Mouse (Mus musculus) fat pad, adult 2 months (tissue): ENCODE results near the gene Imp3.
A peak's percentile ranks its signal among the peaks of the same experiment; 100 is the strongest.
"Not testable (repeated sequence)": the region's sequence is repeated elsewhere in the genome, so short reads cannot be mapped to it uniquely, and the experiment has no call there.

Experiments
- DNase-seq: peaks from one replicate; pipeline ENCODE4 v3.0.0-alpha.2; 2011; ENCODE audit warnings: low read depth, low spot score; ENCODE audit errors: extremely low read depth

The Imp3 gene

GRCm38 (mm10) chr9:56937223-56938160, at the start of gene Imp3:
TSS of gene Imp3 (plus strand) at chr9:56937475.
- DNase-seq, result peak; percentile 84

- DNase-seq, result no peak
Measured at GRCm38 (mm10) chr9:56887581-56887980, 49.7 kb upstream of the Imp3 start.

- DNase-seq, result no peak
Measured at GRCm38 (mm10) chr9:56889817-56890216, 47.5 kb upstream of the Imp3 start.

GRCm38 (mm10) chr9:56890522-56891250, 46.6 kb upstream of the Imp3 start:
- no peak for DNase-seq

GRCm38 (mm10) chr9:56891517-56892011, 45.7 kb upstream of the Imp3 start:
- no peak for DNase-seq

- no peak for DNase-seq
Measured at GRCm38 (mm10) chr9:56892111-56892510, 45.2 kb upstream of the Imp3 start.

GRCm38 (mm10) chr9:56893313-56893712, 44.0 kb upstream of the Imp3 start:
- DNase-seq, result no peak

GRCm38 (mm10) chr9:56894006-56894405, 43.3 kb upstream of the Imp3 start:
- no peak for DNase-seq

GRCm38 (mm10) chr9:56896779-56897178, 40.5 kb upstream of the Imp3 start:
- DNase-seq, result no peak

GRCm38 (mm10) chr9:56899409-56899808, 37.9 kb upstream of the Imp3 start:
- no peak for DNase-seq

- no peak for DNase-seq
Measured at GRCm38 (mm10) chr9:56900060-56900459, 37.2 kb upstream of the Imp3 start.

- DNase-seq, result no peak
Measured at GRCm38 (mm10) chr9:56900571-56900970, 36.7 kb upstream of the Imp3 start.

- DNase-seq, result no peak
Measured at GRCm38 (mm10) chr9:56901187-56901586, 36.1 kb upstream of the Imp3 start.

GRCm38 (mm10) chr9:56903662-56904061, 33.6 kb upstream of the Imp3 start:
- no peak for DNase-seq

GRCm38 (mm10) chr9:56907549-56907948, 29.7 kb upstream of the Imp3 start:
- no peak for DNase-seq

- DNase-seq, result not testable (repeated sequence)
Measured at GRCm38 (mm10) chr9:56909991-56910390, 27.3 kb upstream of the Imp3 start.

GRCm38 (mm10) chr9:56911017-56911416, 26.3 kb upstream of the Imp3 start:
- no peak for DNase-seq

- no peak for DNase-seq
Measured at GRCm38 (mm10) chr9:56913991-56914390, 23.3 kb upstream of the Imp3 start.

GRCm38 (mm10) chr9:56915116-56915515, 22.2 kb upstream of the Imp3 start:
- no peak for DNase-seq

GRCm38 (mm10) chr9:56915695-56916410, 21.4 kb upstream of the Imp3 start:
- no peak for DNase-seq

- no peak for DNase-seq
Measured at GRCm38 (mm10) chr9:56917131-56917530, 20.1 kb upstream of the Imp3 start.
